ENCODE assay signal across 22 mouse cellular contexts in genomic region chr5:138953986-138954385, GRCm38 (mm10). TPM values are rescaled to one million over a fixed set of nuclear protein-coding genes. Genes with fewer than 3 reads are reported as not detected.
A peak's percentile ranks its signal among the peaks of the same experiment; 100 is the strongest.
DNase-seq lines count a peak whose midpoint lies in the region; ATAC-seq lines count a peak whose summit lies in the region.
"Had no signal": no experiment of that assay in that cellular context is flagged by ENCODE, and none has a peak within 500 bp of the region (broad histone marks: within the 10 kb centered on the region; RNA-seq: fewer than 3 reads in every experiment).

No protein-coding gene starts in this region.

- WGBS in limb, embryonic 15.5 days = 64% methylated on average over 7 of the region's 7 CpGs

- no peak for ATAC-seq in limb, embryonic 15.5 days (ENCODE audit: insufficient number of reproducible peaks, low FRiP score, low TSS enrichment, low read depth)
- ATAC-seq: forebrain, embryonic 15.5 days; intestine, postnatal 0 days had no signal

- H3K9ac ChIP-seq in limb, embryonic 15.5 days = no peak overlapping the region
- H3K9ac ChIP-seq: embryonic facial prominence, embryonic 15.5 days; forebrain, embryonic 15.5 days; heart, embryonic 15.5 days; hindbrain, embryonic 15.5 days had no signal

- no peaks in the 10 kb centered on the region for H3K9me3 ChIP-seq in limb, embryonic 15.5 days
- H3K9me3 ChIP-seq: embryonic facial prominence, embryonic 15.5 days; forebrain, embryonic 10.5 days; forebrain, embryonic 15.5 days; heart, embryonic 10.5 days; heart, embryonic 15.5 days; hindbrain, embryonic 15.5 days had no signal

- H3K4me3 ChIP-seq in limb, embryonic 15.5 days = no peak overlapping the region
- H3K4me3 ChIP-seq: embryonic facial prominence, embryonic 15.5 days; erythroblast, embryonic 14.5 days; forebrain, embryonic 10.5 days; forebrain, embryonic 15.5 days; heart, embryonic 10.5 days; heart, embryonic 15.5 days; hindbrain, embryonic 15.5 days had no signal

- H3K36me3 ChIP-seq in limb, embryonic 15.5 days = no peaks in the 10 kb centered on the region
- H3K36me3 ChIP-seq: embryonic facial prominence, embryonic 15.5 days; forebrain, embryonic 10.5 days; forebrain, embryonic 15.5 days; heart, embryonic 10.5 days; heart, embryonic 15.5 days; hindbrain, embryonic 15.5 days had no signal

- peaks cover 36% of the 10 kb centered on the region for H3K4me1 ChIP-seq in limb, embryonic 15.5 days
- H3K4me1 ChIP-seq: forebrain, embryonic 15.5 days had no signal

- peak; percentile 53 for DNase-seq in adrenal gland, adult 2 months
- DNase-seq in adrenal gland, postnatal 25 days = no peak
- peak; percentile 34 for DNase-seq in adrenal gland, adult 8-10 months
- DNase-seq in adrenal gland, postnatal 36 days = peak; percentile 53 to 67
- no peak for DNase-seq in cerebellum, adult 9-11 months
- DNase-seq in neural tube, embryonic 10.5 days (ENCODE audit: extremely low spot score, low spot score) = no peak
- DNase-seq: cerebellum, adult 11 months; cerebellum, adult 8-10 months; cerebellum, postnatal 25 days; gastrocnemius, postnatal 36 days; heart, adult 11 months; heart, postnatal 36 days had no signal

- peaks cover 10% of the 10 kb centered on the region for H3K27me3 ChIP-seq in limb, embryonic 15.5 days
- H3K27me3 ChIP-seq: forebrain, embryonic 15.5 days; heart, embryonic 15.5 days; hindbrain, embryonic 15.5 days had no signal

- peak overlapping the region; percentile 27; the same call in 1 of the 2 replicates for H3K27ac ChIP-seq in limb, embryonic 15.5 days
- H3K27ac ChIP-seq: embryonic facial prominence, embryonic 15.5 days; forebrain, embryonic 15.5 days; heart, embryonic 15.5 days; hindbrain, embryonic 15.5 days had no signal

- H3K4me2 ChIP-seq in limb, embryonic 15.5 days = no peak overlapping the region
- H3K4me2 ChIP-seq: embryonic facial prominence, embryonic 15.5 days; forebrain, embryonic 15.5 days; heart, embryonic 15.5 days; hindbrain, embryonic 15.5 days had no signal

RNA-seq across cellular contexts. Expression of gene Pdgfa, which starts 43.2 kb away (rescaled TPM):
- total RNA-seq in adrenal gland, adult 2 months (2021) = 10 to 100 TPM; 23.8 to 37.5 TPM
- 42.9 and 56.9 TPM in 2 replicates for polyA plus RNA-seq in adrenal gland, adult 2 months (2012; rRNA removed)
- total RNA-seq in adrenal gland, postnatal 25 days (2021) = 29.5 and 30.0 TPM in 2 replicates
- 10 to 100 TPM; 25.6 to 51.6 (median 36.7) TPM for total RNA-seq in adrenal gland, adult 8-10 months (2022)
- total RNA-seq in adrenal gland, postnatal 36 days (2021) = 10 to 100 TPM; 31.1 to 34.3 TPM
- polyA plus RNA-seq in limb, embryonic 15.5 days (2015; fragmentation: Nextera tagmentation; extraction: Ambion mirVana) = 65.7 and 69.9 TPM in 2 replicates
- total RNA-seq: MEL had no signal

Comparison
In these comparisons a context has a peak if more than half of its experiments do, and no peak if none do; other contexts are left out.
1. DNase-seq: peak in adrenal gland, adult 2 months (single experiment), adrenal gland, adult 8-10 months (single experiment) and adrenal gland, postnatal 36 days (2 of 2); none in adrenal gland, postnatal 25 days (single experiment), cerebellum, adult 9-11 months (single experiment) and neural tube, embryonic 10.5 days (single experiment).